Mouse (Mus musculus): Measurements from ENCODE around the gene Slco4a1. TPM values are rescaled to one million over a fixed set of nuclear protein-coding genes. Genes with fewer than 3 reads are reported as not detected.

Slco4a1 gene
- polyA plus RNA-seq, 1 experiment from 2014 or later, result 3.3 TPM

DNA sequence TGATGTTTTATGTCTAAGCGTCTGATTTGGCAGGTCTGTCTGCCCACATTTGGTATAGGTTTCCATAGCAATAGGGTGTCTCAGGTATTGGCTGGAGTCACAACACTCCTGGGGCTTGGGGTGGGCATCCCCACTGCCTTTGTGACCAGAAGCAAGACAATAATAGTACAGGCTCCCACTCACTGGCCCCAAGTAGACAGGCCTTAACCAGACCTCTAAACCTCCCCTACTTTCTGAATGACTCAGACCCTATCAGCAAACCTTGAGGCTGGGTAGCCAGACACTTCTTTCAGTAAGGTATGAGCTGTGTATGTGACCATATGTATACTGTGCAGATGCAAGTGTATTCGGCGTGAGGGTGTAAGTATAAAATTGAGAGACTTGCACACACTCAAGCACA lies 18.8 kb downstream of the Slco4a1 start:
- DNase-seq (ENCODE audit: low spot score) (no peak), ATAC-seq (ENCODE audit: low FRiP score) (no peak)
- no peak overlapping the region for H3K4me2 ChIP-seq (replicated peaks; ENCODE audit: low read depth, low read length)
- no peak overlapping the region for H3K4me3 ChIP-seq (ENCODE audit: low read depth, low read length)
- H3K36me3 ChIP-seq (ENCODE audit: control insufficient read depth, insufficient read depth, low read length), result no peaks in the 10 kb centered on the region
- no peak overlapping the region for H3K27ac ChIP-seq (ENCODE audit: low read depth, low read length)
- no peaks in the 10 kb centered on the region for H3K27me3 ChIP-seq (ENCODE audit: control insufficient read depth, insufficient read depth, low read length)
- WGBS, result 91% methylated on average over 3 of the region's 3 CpGs
- H3K4me1 ChIP-seq (replicated peaks; ENCODE audit: control insufficient read depth, insufficient read depth, low read length), result no peaks in the 10 kb centered on the region
- H3K9ac ChIP-seq (ENCODE audit: low read depth, low read length), result no peak overlapping the region
- no peaks in the 10 kb centered on the region for H3K9me3 ChIP-seq (ENCODE audit: control insufficient read depth, low read length)

GRCm38 (mm10) chr2:180482274-180482673 lies 26.2 kb downstream of the Slco4a1 start:
- H3K36me3 ChIP-seq (ENCODE audit: control insufficient read depth, insufficient read depth, low read length), result no peaks in the 10 kb centered on the region
- H3K4me1 ChIP-seq (replicated peaks; ENCODE audit: control insufficient read depth, insufficient read depth, low read length), result no peaks in the 10 kb centered on the region; the same call in 1 of the 2 replicates
- peak; percentile 60 for DNase-seq (ENCODE audit: low spot score)

GRCm38 (mm10) chr2:180484882-180485281 lies 28.8 kb downstream of the Slco4a1 start:
- no peak overlapping the region for H3K4me3 ChIP-seq (ENCODE audit: low read depth, low read length)
- no peaks in the 10 kb centered on the region; the same call in 1 of the 2 replicates for H3K27me3 ChIP-seq (ENCODE audit: control insufficient read depth, insufficient read depth, low read length)
- DNase-seq (ENCODE audit: low spot score) (no peak), ATAC-seq (ENCODE audit: low FRiP score) (no peak)
- H3K9me3 ChIP-seq (ENCODE audit: control insufficient read depth, low read length), result no peaks in the 10 kb centered on the region
- no peaks in the 10 kb centered on the region for H3K36me3 ChIP-seq (ENCODE audit: control insufficient read depth, insufficient read depth, low read length)
- WGBS, result 55% methylated on average over 4 of the region's 4 CpGs
- 0 out of 2 replicates have a peak overlapping the region, but pooled peaks have one; percentile 2 for H3K27ac ChIP-seq (ENCODE audit: low read depth, low read length)
- H3K4me1 ChIP-seq (replicated peaks; ENCODE audit: control insufficient read depth, insufficient read depth, low read length), result peaks cover 2% of the 10 kb centered on the region; the same call in 1 of the 2 replicates
- no peak overlapping the region for H3K4me2 ChIP-seq (replicated peaks; ENCODE audit: low read depth, low read length)
- H3K9ac ChIP-seq (ENCODE audit: low read depth, low read length), result no peak overlapping the region

More at GRCm38 (mm10) chr2:180482274-180482673, 26.2 kb downstream of the Slco4a1 start:
- peak overlapping the region; percentile 12; the same call in 1 of the 2 replicates for H3K4me2 ChIP-seq (replicated peaks; ENCODE audit: low read depth, low read length)
- H3K4me3 ChIP-seq (ENCODE audit: low read depth, low read length), result no peak overlapping the region
- no peaks in the 10 kb centered on the region for H3K9me3 ChIP-seq (ENCODE audit: control insufficient read depth, low read length)
- 0 out of 2 replicates have a peak overlapping the region, but pooled peaks have one; percentile 31 for H3K27ac ChIP-seq (ENCODE audit: low read depth, low read length)
- H3K9ac ChIP-seq (ENCODE audit: low read depth, low read length), result no peak overlapping the region
- ATAC-seq (ENCODE audit: low FRiP score), result peak; percentile 84
- no peaks in the 10 kb centered on the region; the same call in 1 of the 2 replicates for H3K27me3 ChIP-seq (ENCODE audit: control insufficient read depth, insufficient read depth, low read length)
- WGBS, result 22% methylated on average over 16 of the region's 16 CpGs

DNA sequence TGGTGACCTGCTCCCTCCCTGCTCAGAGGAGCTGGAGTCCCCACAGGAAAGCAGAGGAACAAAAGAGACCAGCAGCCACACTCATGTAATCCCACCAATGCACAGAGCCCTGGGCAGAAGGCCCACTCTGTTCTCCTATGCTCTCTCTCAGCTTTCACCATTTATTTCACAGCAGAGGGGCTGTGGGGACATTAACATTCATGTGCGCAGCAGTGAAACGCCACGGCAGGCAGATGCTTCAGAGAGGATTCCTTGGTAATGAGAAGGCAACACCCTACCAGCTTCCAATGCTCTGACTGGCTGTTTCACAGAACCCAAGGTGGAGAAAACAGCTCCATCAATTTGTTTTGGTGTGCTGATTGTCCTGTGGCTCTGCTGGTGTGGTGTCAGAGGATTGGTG lies 29.3 kb downstream of the Slco4a1 start:
- no peak for ATAC-seq (ENCODE audit: low FRiP score)
- no peak overlapping the region for H3K9ac ChIP-seq (ENCODE audit: low read depth, low read length)
- no peak for DNase-seq (ENCODE audit: low spot score)
- no peaks in the 10 kb centered on the region for H3K36me3 ChIP-seq (ENCODE audit: control insufficient read depth, insufficient read depth, low read length)
- WGBS, result 41% methylated on average over 3 of the region's 3 CpGs
- H3K9me3 ChIP-seq (ENCODE audit: control insufficient read depth, low read length), result no peaks in the 10 kb centered on the region
- no peaks in the 10 kb centered on the region; the same call in 1 of the 2 replicates for H3K27me3 ChIP-seq (ENCODE audit: control insufficient read depth, insufficient read depth, low read length)
- no peak overlapping the region for H3K4me3 ChIP-seq (ENCODE audit: low read depth, low read length)
- H3K27ac ChIP-seq (ENCODE audit: low read depth, low read length), result no peak overlapping the region
- peaks cover 2% of the 10 kb centered on the region; the same call in 1 of the 2 replicates for H3K4me1 ChIP-seq (replicated peaks; ENCODE audit: control insufficient read depth, insufficient read depth, low read length)
- H3K4me2 ChIP-seq (replicated peaks; ENCODE audit: low read depth, low read length), result no peak overlapping the region

- Histone ChIP-seq H3K9ac (ENCODE audit: low read depth, low read length) (peak overlapping the region; percentile 44; the same call in 1 of the 2 replicates), H3K9me3 (ENCODE audit: control insufficient read depth, low read length) (no peaks in the 10 kb centered on the region), H3K27ac (ENCODE audit: low read depth, low read length) (no peak overlapping the region), H3K4me1 (replicated peaks; ENCODE audit: control insufficient read depth, insufficient read depth, low read length) (peaks cover 2% of the 10 kb centered on the region; the same call in 1 of the 2 replicates), H3K4me3 (ENCODE audit: low read depth, low read length) (no peak overlapping the region), H3K4me2 (replicated peaks; ENCODE audit: low read depth, low read length) (peak overlapping the region; percentile 44), H3K27me3 (ENCODE audit: control insufficient read depth, insufficient read depth, low read length) (no peaks in the 10 kb centered on the region; the same call in 1 of the 2 replicates), H3K36me3 (ENCODE audit: control insufficient read depth, insufficient read depth, low read length) (no peaks in the 10 kb centered on the region)
- peak; percentile 59 for ATAC-seq (ENCODE audit: low FRiP score)
- peak; percentile 64 for DNase-seq (ENCODE audit: low spot score)
- 11% methylated on average over 17 of the region's 17 CpGs for WGBS
These were observed 32.2 kb downstream of the Slco4a1 start for GRCm38 (mm10) chr2:180488210-180488751.

- H3K4me2 ChIP-seq (replicated peaks; ENCODE audit: low read depth, low read length), result no peak overlapping the region
- no peaks in the 10 kb centered on the region for H3K36me3 ChIP-seq (ENCODE audit: control insufficient read depth, insufficient read depth, low read length)
- peaks cover 11% of the 10 kb centered on the region for H3K4me1 ChIP-seq (replicated peaks; ENCODE audit: control insufficient read depth, insufficient read depth, low read length)
- ATAC-seq (ENCODE audit: low FRiP score) (no peak), DNase-seq (ENCODE audit: low spot score) (no peak)
- H3K9me3 ChIP-seq (ENCODE audit: control insufficient read depth, low read length), result no peaks in the 10 kb centered on the region
- H3K9ac ChIP-seq (ENCODE audit: low read depth, low read length), result no peak overlapping the region
- H3K27me3 ChIP-seq (ENCODE audit: control insufficient read depth, insufficient read depth, low read length), result peaks cover 25% of the 10 kb centered on the region
- 83% methylated on average over 8 of the region's 8 CpGs for WGBS
- H3K4me3 ChIP-seq (ENCODE audit: low read depth, low read length), result no peak overlapping the region
- H3K27ac ChIP-seq (ENCODE audit: low read depth, low read length), result no peak overlapping the region
These were observed 39.9 kb downstream of the Slco4a1 start for GRCm38 (mm10) chr2:180495906-180496305.

GRCm38 (mm10) chr2:180499741-180500140 lies 43.7 kb downstream of the Slco4a1 start, which contains the start of gene Ntsr1:
Gene Ntsr1 (plus strand): TSS chr2:180499976.
- WGBS, result under 1% methylated on average over 30 of the region's 30 CpGs
- H3K4me1 ChIP-seq (replicated peaks; ENCODE audit: control insufficient read depth, insufficient read depth, low read length), result peaks cover 11% of the 10 kb centered on the region
- no peaks in the 10 kb centered on the region for H3K9me3 ChIP-seq (ENCODE audit: control insufficient read depth, low read length)
- H3K4me3 ChIP-seq (ENCODE audit: low read depth, low read length), result peak within 1 kb of the TSS; percentile 29
- ATAC-seq (ENCODE audit: low FRiP score), result 0 out of 2 replicates have a peak, but pooled peaks have one; percentile 37
- H3K9ac ChIP-seq (ENCODE audit: low read depth, low read length), result peak within 1 kb of the TSS; percentile 34; the same call in 1 of the 2 replicates
- H3K36me3 ChIP-seq (ENCODE audit: control insufficient read depth, insufficient read depth, low read length), result no peaks in the 10 kb centered on the region
- peak; percentile 43 for DNase-seq (ENCODE audit: low spot score)
- H3K27me3 ChIP-seq (ENCODE audit: control insufficient read depth, insufficient read depth, low read length), result peaks cover 27% of the 10 kb centered on the region
- no peak within 1 kb of the TSS for H3K27ac ChIP-seq (ENCODE audit: low read depth, low read length)
- H3K4me2 ChIP-seq (replicated peaks; ENCODE audit: low read depth, low read length), result peak within 1 kb of the TSS; percentile 53

DNA sequence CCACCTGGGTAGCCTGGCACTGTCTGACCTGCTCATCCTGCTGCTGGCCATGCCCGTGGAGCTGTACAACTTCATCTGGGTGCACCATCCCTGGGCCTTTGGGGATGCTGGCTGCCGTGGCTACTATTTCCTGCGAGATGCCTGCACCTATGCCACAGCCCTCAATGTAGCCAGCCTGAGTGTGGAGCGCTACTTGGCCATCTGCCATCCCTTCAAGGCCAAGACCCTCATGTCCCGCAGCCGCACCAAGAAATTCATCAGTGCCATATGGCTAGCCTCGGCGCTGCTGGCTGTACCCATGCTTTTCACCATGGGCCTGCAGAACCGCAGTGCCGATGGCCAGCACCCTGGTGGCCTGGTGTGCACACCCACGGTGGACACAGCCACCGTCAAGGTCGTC lies 44.7 kb downstream of the Slco4a1 start:
- H3K27ac ChIP-seq (ENCODE audit: low read depth, low read length), result no peak overlapping the region
- H3K27me3 ChIP-seq (ENCODE audit: control insufficient read depth, insufficient read depth, low read length), result peaks cover 27% of the 10 kb centered on the region
- H3K36me3 ChIP-seq (ENCODE audit: control insufficient read depth, insufficient read depth, low read length), result no peaks in the 10 kb centered on the region
- H3K9me3 ChIP-seq (ENCODE audit: control insufficient read depth, low read length), result no peaks in the 10 kb centered on the region
- H3K4me2 ChIP-seq (replicated peaks; ENCODE audit: low read depth, low read length), result no peak overlapping the region
- H3K4me3 ChIP-seq (ENCODE audit: low read depth, low read length), result no peak overlapping the region
- no peak for ATAC-seq (ENCODE audit: low FRiP score)
- no peak overlapping the region for H3K9ac ChIP-seq (ENCODE audit: low read depth, low read length)
- WGBS, result 44% methylated on average over 13 of the region's 13 CpGs
- peaks cover 11% of the 10 kb centered on the region for H3K4me1 ChIP-seq (replicated peaks; ENCODE audit: control insufficient read depth, insufficient read depth, low read length)
- peak; percentile 22 for DNase-seq (ENCODE audit: low spot score)

Data from hindbrain, embryonic 11.5 days (tissue).